Mouse (Mus musculus): Measurements from ENCODE around the gene Rnf151. TPM values are rescaled to one million over a fixed set of nuclear protein-coding genes. Genes with fewer than 3 reads are reported as not detected.
"Not testable (repeated sequence)": the region's sequence is repeated elsewhere in the genome, so short reads cannot be mapped to it uniquely, and the experiment has no call there.

Gene Rnf151
- total and polyA plus RNA-seq, 3 experiments: 0.68 TPM; not detected in 2

GRCm38 (mm10) chr17:24672141-24672540 is 45.7 kb downstream of the Rnf151 start:
- Histone ChIP-seq H3K4me3 (no peak overlapping the region), H3K27ac (no peak overlapping the region; the same call in 1 of the 2 replicates), H3K9ac (ENCODE audit: low read depth, low read length) (no peak overlapping the region), H3K4me1 (ENCODE audit: control insufficient read depth, insufficient read depth, low read length) (peaks cover 16% of the 10 kb centered on the region), H3K27me3 (ENCODE audit: control insufficient read depth, insufficient read depth, low read length) (no peaks in the 10 kb centered on the region), H3K36me3 (ENCODE audit: control insufficient read depth, insufficient read depth, low read length) (no peaks in the 10 kb centered on the region), H3K79me2 (replicated peaks; ENCODE audit: control insufficient read depth, insufficient read depth, low read length) (peaks cover 1% of the 10 kb centered on the region)
- WGBS: 16% methylated on average over 5 of the region's 5 CpGs
- peak; percentile 64 to 69 for DNase-seq
- TF ChIP-seq POLR2A (IDR thresholded peaks at IDR 0.05; ENCODE audit: insufficient read depth, low read depth, low read length): no peak
- TF ChIP-seq EP300 (IDR thresholded peaks at IDR 0.05; ENCODE audit: insufficient read depth, low read depth, low read length): no peak
- no peak for TF ChIP-seq CTCF (IDR thresholded peaks at IDR 0.05)
- intact Hi-C loops (cut with DNase I): no loop called here

- intact Hi-C loops (cut with DNase I): no loop called here
- Histone ChIP-seq H3K27me3 (ENCODE audit: control insufficient read depth, insufficient read depth, low read length) (no peaks in the 10 kb centered on the region), H3K9ac (ENCODE audit: low read depth, low read length) (0 out of 2 replicates have a peak overlapping the region, but pooled peaks have one; percentile 10), H3K4me3 (no peak overlapping the region), H3K4me1 (ENCODE audit: control insufficient read depth, insufficient read depth, low read length) (peaks cover 16% of the 10 kb centered on the region), H3K27ac (no peak overlapping the region; the same call in 1 of the 2 replicates), H3K79me2 (replicated peaks; ENCODE audit: control insufficient read depth, insufficient read depth, low read length) (peaks cover 1% of the 10 kb centered on the region), H3K36me3 (ENCODE audit: control insufficient read depth, insufficient read depth, low read length) (no peaks in the 10 kb centered on the region)
- 65% methylated on average over 5 of the region's 5 CpGs for WGBS
- no peak for TF ChIP-seq POLR2A (IDR thresholded peaks at IDR 0.05; ENCODE audit: insufficient read depth, low read depth, low read length)
- TF ChIP-seq CTCF (IDR thresholded peaks at IDR 0.05): no peak
- TF ChIP-seq EP300 (IDR thresholded peaks at IDR 0.05; ENCODE audit: insufficient read depth, low read depth, low read length): no peak
- DNase-seq: no peak
These were observed 46.5 kb downstream of the Rnf151 start for GRCm38 (mm10) chr17:24671346-24671745.

GRCm38 (mm10) chr17:24670246-24670844 is 47.5 kb downstream of the Rnf151 start:
- H3K36me3 ChIP-seq (ENCODE audit: control insufficient read depth, insufficient read depth, low read length): no peaks in the 10 kb centered on the region
- H3K79me2 ChIP-seq (replicated peaks; ENCODE audit: control insufficient read depth, insufficient read depth, low read length): peaks cover 1% of the 10 kb centered on the region
- H3K4me1 ChIP-seq (ENCODE audit: control insufficient read depth, insufficient read depth, low read length): peaks cover 14% of the 10 kb centered on the region
- no peaks in the 10 kb centered on the region for H3K27me3 ChIP-seq (ENCODE audit: control insufficient read depth, insufficient read depth, low read length)
- DNase-seq: no peak
- intact Hi-C loops (cut with DNase I): no loop called here
- H3K4me3 ChIP-seq: peak overlapping the region; percentile 91
- no peak for TF ChIP-seq EP300 (IDR thresholded peaks at IDR 0.05; ENCODE audit: insufficient read depth, low read depth, low read length)
- TF ChIP-seq CTCF (IDR thresholded peaks at IDR 0.05): no peak
- TF ChIP-seq POLR2A (IDR thresholded peaks at IDR 0.05; ENCODE audit: insufficient read depth, low read depth, low read length): no peak
- peak overlapping the region; percentile 94 for H3K27ac ChIP-seq
- 3% methylated on average over 8 of the region's 8 CpGs for WGBS
- H3K9ac ChIP-seq (ENCODE audit: low read depth, low read length): peak overlapping the region; percentile 96

- WGBS: 1% methylated on average over 76 of the region's 80 CpGs
These were observed 48.2 kb downstream of the Rnf151 start, which contains the start of gene Zfp598 for GRCm38 (mm10) chr17:24669545-24670245. Gene Zfp598, plus strand, starts transcription at chr17:24669687.

GRCm38 (mm10) chr17:24669214-24669544 is 48.7 kb downstream of the Rnf151 start:
- not testable (repeated sequence) for H3K79me2 ChIP-seq (replicated peaks; ENCODE audit: control insufficient read depth, insufficient read depth, low read length); H3K36me3 ChIP-seq (ENCODE audit: control insufficient read depth, insufficient read depth, low read length); H3K27me3 ChIP-seq (ENCODE audit: control insufficient read depth, insufficient read depth, low read length); DNase-seq
- Histone ChIP-seq H3K4me3 (peak overlapping the region; percentile 60), H3K4me1 (ENCODE audit: control insufficient read depth, insufficient read depth, low read length) (peaks cover 13% of the 10 kb centered on the region), H3K9ac (ENCODE audit: low read depth, low read length) (peak overlapping the region; percentile 60), H3K27ac (peak overlapping the region; percentile 82)
- WGBS: 6% methylated on average over 15 of the region's 15 CpGs
- intact Hi-C loops (cut with DNase I): loop anchor here (2.0 to 5.0 kb wide), 2 partner anchors 38 to 192 kb away; partner anchors contain the start of genes Mlst8 and Tbl3

More at GRCm38 (mm10) chr17:24669545-24670245, 48.2 kb downstream of the Rnf151 start, which contains the start of gene Zfp598:
- H3K4me1 ChIP-seq (ENCODE audit: control insufficient read depth, insufficient read depth, low read length): peaks cover 14% of the 10 kb centered on the region
- TF ChIP-seq EP300 (IDR thresholded peaks at IDR 0.05; ENCODE audit: insufficient read depth, low read depth, low read length): peak; percentile 53; the same call in 1 of the 2 replicates
- peak; percentile 88 for TF ChIP-seq POLR2A (IDR thresholded peaks at IDR 0.05; ENCODE audit: insufficient read depth, low read depth, low read length)
- peak; percentile 58 for TF ChIP-seq CTCF (IDR thresholded peaks at IDR 0.05)
- H3K27me3 ChIP-seq (ENCODE audit: control insufficient read depth, insufficient read depth, low read length): no peaks in the 10 kb centered on the region
- peak within 1 kb of the TSS; percentile 91 for H3K4me3 ChIP-seq
- H3K27ac ChIP-seq: peak within 1 kb of the TSS; percentile 94
- peaks cover 1% of the 10 kb centered on the region for H3K79me2 ChIP-seq (replicated peaks; ENCODE audit: control insufficient read depth, insufficient read depth, low read length)
- H3K9ac ChIP-seq (ENCODE audit: low read depth, low read length): peak within 1 kb of the TSS; percentile 96
- DNase-seq: peak; percentile 97 to 98
- H3K36me3 ChIP-seq (ENCODE audit: control insufficient read depth, insufficient read depth, low read length): no peaks in the 10 kb centered on the region
- intact Hi-C loops (cut with DNase I): loop anchor here (2.0 to 5.0 kb wide), 2 partner anchors 37 to 192 kb away; partner anchors contain the start of genes Mlst8 and Tbl3

GRCm38 (mm10) chr17:24667416-24667815 is 50.4 kb downstream of the Rnf151 start:
- Histone ChIP-seq H3K27me3 (ENCODE audit: control insufficient read depth, insufficient read depth, low read length) (no peaks in the 10 kb centered on the region), H3K79me2 (replicated peaks; ENCODE audit: control insufficient read depth, insufficient read depth, low read length) (no peaks in the 10 kb centered on the region; the same call in 1 of the 2 replicates), H3K36me3 (ENCODE audit: control insufficient read depth, insufficient read depth, low read length) (no peaks in the 10 kb centered on the region), H3K27ac (no peak overlapping the region), H3K9ac (ENCODE audit: low read depth, low read length) (no peak overlapping the region), H3K4me1 (ENCODE audit: control insufficient read depth, insufficient read depth, low read length) (peaks cover 13% of the 10 kb centered on the region), H3K4me3 (no peak overlapping the region)
- intact Hi-C loops (cut with DNase I): loop anchor here (5.0 kb wide), 1 partner anchor 190 kb away; the partner anchor contains the start of gene Mlst8
- 16% methylated on average over 6 of the region's 6 CpGs for WGBS
- peak; percentile 51 to 63 for DNase-seq
- TF ChIP-seq POLR2A (IDR thresholded peaks at IDR 0.05; ENCODE audit: insufficient read depth, low read depth, low read length): no peak
- TF ChIP-seq CTCF (IDR thresholded peaks at IDR 0.05): peak; percentile 82
- 0 out of 2 replicates have a peak, but pooled peaks have one; percentile 55 for TF ChIP-seq EP300 (IDR thresholded peaks at IDR 0.05; ENCODE audit: insufficient read depth, low read depth, low read length)

GRCm38 (mm10) chr17:24667011-24667410 is 50.9 kb downstream of the Rnf151 start:
- DNase-seq; H3K36me3 ChIP-seq (ENCODE audit: control insufficient read depth, insufficient read depth, low read length); H3K4me1 ChIP-seq (ENCODE audit: control insufficient read depth, insufficient read depth, low read length); H3K27ac ChIP-seq; H3K27me3 ChIP-seq (ENCODE audit: control insufficient read depth, insufficient read depth, low read length); H3K4me3 ChIP-seq; H3K79me2 ChIP-seq (replicated peaks; ENCODE audit: control insufficient read depth, insufficient read depth, low read length); H3K9ac ChIP-seq (ENCODE audit: low read depth, low read length): not testable (repeated sequence)
- WGBS: 53% methylated on average over 7 of the region's 7 CpGs
- intact Hi-C loops (cut with DNase I): loop anchor here (5.0 kb wide), 1 partner anchor 190 kb away; the partner anchor contains the start of gene Mlst8
